Comparison of ENCODE assay signal across 8 mouse cellular contexts in genomic region chr4:47354304-47354703, GRCm38 (mm10). TPM values are rescaled to one million over a fixed set of nuclear protein-coding genes. Genes with fewer than 3 reads are reported as not detected.
DNase-seq lines count a peak whose midpoint lies in the region; ATAC-seq and TF ChIP-seq lines count a peak whose summit lies in the region.

No protein-coding gene starts in this region.

- H3K4me3 ChIP-seq in heart, embryonic 14.5 days (ENCODE audit: control insufficient read depth in 1 of 2, insufficient read depth in 1 of 2, low read depth in 1 of 2, low read length in 2 of 2): peak overlapping the region; percentile 67 to 90; a peak in 3 of 4 replicates
- H3K4me3 ChIP-seq in bone marrow macrophage, adult 2 months (ENCODE audit: insufficient read depth, low read length): peak overlapping the region; percentile 84
- H3K4me3 ChIP-seq in hindbrain, embryonic 13.5 days: peak overlapping the region; percentile 96
- peak overlapping the region; percentile 97 for H3K4me3 ChIP-seq in midbrain, embryonic 10.5 days

- peaks cover 2 to 31% of the 10 kb centered on the region in 2 experiments; a peak in 2 of 4 replicates for H3K4me1 ChIP-seq in heart, embryonic 14.5 days (ENCODE audit: control insufficient read depth in 2 of 2, insufficient read depth in 2 of 2, low read length in 2 of 2)
- H3K4me1 ChIP-seq in bone marrow macrophage, adult 2 months (ENCODE audit: control insufficient read depth, insufficient read depth, low read length): peaks cover 35% of the 10 kb centered on the region
- peaks cover 41% of the 10 kb centered on the region for H3K4me1 ChIP-seq in hindbrain, embryonic 13.5 days (replicated peaks)
- H3K4me1 ChIP-seq in midbrain, embryonic 10.5 days: peaks cover 50% of the 10 kb centered on the region

- DNase-seq in heart, postnatal 14 days: no peak
- DNase-seq in midbrain, embryonic 10.5 days (ENCODE audit: low spot score): no peak
- DNase-seq in MN1 (ENCODE audit: low spot score): no peak
- no peak for DNase-seq in adrenal gland, adult 8-10 months
- no peak for DNase-seq in urinary bladder, adult 2 months (ENCODE audit: low spot score)

- no peak for ATAC-seq in heart, embryonic 14.5 days (ENCODE audit: insufficient number of reproducible peaks, insufficient read depth, low FRiP score, low read depth)
- ATAC-seq in hindbrain, embryonic 13.5 days (ENCODE audit: low FRiP score): no peak

- H3K27me3 ChIP-seq in heart, embryonic 14.5 days (ENCODE audit: control insufficient read depth, insufficient read depth, low read length): no peaks in the 10 kb centered on the region
- no peaks in the 10 kb centered on the region for H3K27me3 ChIP-seq in hindbrain, embryonic 13.5 days
- H3K27me3 ChIP-seq in midbrain, embryonic 10.5 days (ENCODE audit: low read depth, poor library complexity, severe bottlenecking): peaks cover 18% of the 10 kb centered on the region

- no peaks in the 10 kb centered on the region for H3K9me3 ChIP-seq in heart, embryonic 14.5 days (ENCODE audit: control insufficient read depth, low read length)
- H3K9me3 ChIP-seq in hindbrain, embryonic 13.5 days: no peaks in the 10 kb centered on the region
- no peaks in the 10 kb centered on the region for H3K9me3 ChIP-seq in midbrain, embryonic 10.5 days (replicated peaks)

- no peak for TF ChIP-seq POLR2A in bone marrow macrophage, adult 2 months (IDR thresholded peaks at IDR 0.05; ENCODE audit: borderline replicate concordance, low read depth, low read length)

- intact Hi-C loops in heart, postnatal 14 days (cut with DNase I): loop anchor here (5.0 kb wide), 2 partner anchors 43 to 102 kb away; no protein-coding TSS in a partner anchor

- 47% methylated on average over 3 of the region's 3 CpGs for WGBS in heart, embryonic 14.5 days
- 29% methylated on average over 3 of the region's 3 CpGs for WGBS in hindbrain, embryonic 13.5 days
- WGBS in midbrain, embryonic 10.5 days: 49% methylated on average over 3 of the region's 3 CpGs

- TF ChIP-seq CTCF in bone marrow macrophage, adult 2 months (IDR thresholded peaks at IDR 0.05; ENCODE audit: low read depth, low read length): no peak

- no peak overlapping the region for H3K27ac ChIP-seq in heart, embryonic 14.5 days (replicated peaks in 1 of 2; ENCODE audit: control insufficient read depth in 1 of 2, insufficient read depth in 1 of 2, low read depth in 2 of 2, low read length in 2 of 2)
- H3K27ac ChIP-seq in bone marrow macrophage, adult 2 months (ENCODE audit: insufficient read depth, low read depth, low read length): no peak overlapping the region
- no peak overlapping the region for H3K27ac ChIP-seq in hindbrain, embryonic 13.5 days
- peak overlapping the region; percentile 98 for H3K27ac ChIP-seq in midbrain, embryonic 10.5 days (replicated peaks)

- H3K9ac ChIP-seq in heart, embryonic 14.5 days (ENCODE audit: low read length): peak overlapping the region; percentile 95
- H3K9ac ChIP-seq in hindbrain, embryonic 13.5 days: peak overlapping the region; percentile 95

- H3K36me3 ChIP-seq in heart, embryonic 14.5 days (ENCODE audit: control insufficient read depth, insufficient read depth, low read length): no peaks in the 10 kb centered on the region
- no peaks in the 10 kb centered on the region for H3K36me3 ChIP-seq in hindbrain, embryonic 13.5 days
- H3K36me3 ChIP-seq in midbrain, embryonic 10.5 days: no peaks in the 10 kb centered on the region

- H3K4me2 ChIP-seq in heart, embryonic 14.5 days (ENCODE audit: low read length): peak overlapping the region; percentile 69
- H3K4me2 ChIP-seq in hindbrain, embryonic 13.5 days: peak overlapping the region; percentile 90

RNA-seq across cellular contexts. Expression of gene Tgfbr1, which starts 1.3 kb away (rescaled TPM):
- polyA plus RNA-seq in heart, embryonic 14.5 days (2014; fragmentation: Nextera tagmentation; extraction: Ambion mirVana): 29.8 and 30.3 TPM in 2 replicates
- 10 to 100 TPM; 18.2 to 19.5 TPM for total RNA-seq in heart, postnatal 14 days (2021)
- polyA plus RNA-seq in bone marrow macrophage, adult 2 months (2012; ENCODE audit: insufficient read depth, insufficient read length, missing spikeins): 52.0 and 52.1 TPM in 2 replicates
- polyA plus RNA-seq in hindbrain, embryonic 13.5 days (2015; fragmentation: Nextera tagmentation; extraction: Ambion mirVana): 46.1 and 50.2 TPM in 2 replicates
- polyA plus RNA-seq in midbrain, embryonic 10.5 days (2016; fragmentation: Nextera tagmentation; extraction: Ambion mirVana): 90.0 and 110 TPM in 2 replicates
- 10 to 100 TPM; 37.6 to 47.1 (median 42.3) TPM for total RNA-seq in adrenal gland, adult 8-10 months (2022)
- 29.0 TPM in 2 replicates for polyA plus RNA-seq in urinary bladder, adult 2 months (2012; rRNA removed)
